Mouse (Mus musculus): ENCODE data around the gene Slc25a25.

- TF ChIP-seq CTCF (IDR thresholded peaks at IDR 0.05; ENCODE audit: low read depth, low read length), result no peak
- no peak for TF ChIP-seq POLR2A (IDR thresholded peaks at IDR 0.05; ENCODE audit: insufficient read depth, low read length)
Observed at GRCm38 (mm10) chr2:32449761-32450754, 1.2 kb downstream of the Slc25a25 start, which contains the start of gene Naif1.
